Mouse (Mus musculus) left cerebral cortex, postnatal 14 days (tissue): ENCODE results near the gene Klb. TPM values are rescaled to one million over a fixed set of nuclear protein-coding genes. Genes with fewer than 3 reads are reported as not detected.

ENCODE experiments used
- DNase-seq, 2 experiments: peaks; one replicate each; pipeline ENCODE4 v3.0.0; 2021 to 2022; ENCODE audit warnings: low spot score in 2 of 2, mixed read lengths in 1 of 2
- intact Hi-C: fragments of 180-260 bp; cut with DNase I; formaldehyde crosslinking; loops from one replicate; pipeline ENCODE4 v1.15.1; 2025
- total RNA-seq, 2 experiments: library from RNA; stranded (reverse); gene quantifications; 2 replicates each; pipeline ENCODE4 v1.2.3; 2021

Klb gene
- total RNA-seq, 2 experiments from 2014 or later, result 0.29 to 0.47 TPM

GRCm38 (mm10) chr5:65429441-65429840 lies 81.3 kb downstream of the Klb start:
- intact Hi-C loops, result no loop called here
- DNase-seq, result no peak

Other genes with a start within 250 kb of the Klb start
- gene Klhl5, start 240.8 kb upstream of the Klb start, total RNA-seq, result 10 to 100 TPM; 51.1 to 60.2 TPM
- gene Wdr19, start 148.6 kb upstream of the Klb start, total RNA-seq, result 10 to 100 TPM; 19.7 to 20.1 TPM
- gene Rfc1, start 12.6 kb upstream of the Klb start, total RNA-seq, result 10 to 100 TPM; 27.0 to 29.6 TPM
- gene Rpl9, start 43.1 kb downstream of the Klb start, total RNA-seq, result 100 to 1,000 TPM; 562 to 565 TPM
- 10 to 100 TPM; 35.4 to 36.1 TPM for gene Lias, start 43.2 kb downstream of the Klb start, total RNA-seq
- gene Ugdh, start 87.6 kb downstream of the Klb start, total RNA-seq, result 10 to 100 TPM; 24.8 to 25.7 TPM
- 1 to 10 TPM in 1 of 2 experiments, not detected in 1; 3.4 TPM for gene Gm43552, start 144.5 kb downstream of the Klb start, total RNA-seq
- gene Smim14, start 188.9 kb downstream of the Klb start, total RNA-seq, result 100 to 1,000 TPM; 147 to 161 TPM
- 100 to 1,000 TPM; 122 to 132 TPM for gene Ube2k, start 188.9 kb downstream of the Klb start, total RNA-seq